Mouse (Mus musculus) C3H10T1/2 (cell line): ENCODE results near the gene Muc5b. TPM values are rescaled to one million over a fixed set of nuclear protein-coding genes. Genes with fewer than 3 reads are reported as not detected.

Experiments used
- polyA plus RNA-seq, 2 experiments: library from polyadenylated mRNA; unstranded; fragments of >200 nt; fragmentation: generic; extraction: Trizol; gene quantifications; one replicate each; pipeline ENCODE4 v1.2.1; 2012; ENCODE audit warnings: missing spikeins in 2 of 2

Gene Muc5b
- polyA plus RNA-seq: under 1 TPM in 1 of 2 experiments, not detected in 1; 0.01 TPM

GRCm38 (mm10) chr7:141838779-141839178 is at the start of gene Muc5b:
Gene Muc5b, plus strand, starts transcription at chr7:141839070.

GRCm38 (mm10) chr7:141918407-141918806 is 79.5 kb downstream of the Muc5b start, which contains the start of gene Tollip:
Gene Tollip, minus strand, starts transcription at chr7:141918507.

Other genes starting within 250 kb of the Muc5b start
- gene Muc6, start 183.8 kb upstream of the Muc5b start, polyA plus RNA-seq: under 1 TPM; 0.02 to 0.94 TPM
- under 1 TPM in 1 of 2 experiments, not detected in 1; 0.07 TPM for gene Muc2, start 148.7 kb upstream of the Muc5b start, polyA plus RNA-seq
- gene Muc5ac, start 50.1 kb upstream of the Muc5b start, polyA plus RNA-seq: not detected
- gene Tollip, start 79.4 kb downstream of the Muc5b start, polyA plus RNA-seq: 10 to 100 TPM in 1 of 2 experiments, 1 to 10 TPM in 1; 5.5 to 23.0 TPM
- under 1 TPM; 0.02 to 0.21 TPM for gene Brsk2, start 110.7 kb downstream of the Muc5b start, polyA plus RNA-seq
- gene Mob2, start 222.0 kb downstream of the Muc5b start, polyA plus RNA-seq: 10 to 100 TPM; 15.6 to 37.1 TPM